Mouse (Mus musculus): ENCODE results near the gene Lima1.

DNA sequence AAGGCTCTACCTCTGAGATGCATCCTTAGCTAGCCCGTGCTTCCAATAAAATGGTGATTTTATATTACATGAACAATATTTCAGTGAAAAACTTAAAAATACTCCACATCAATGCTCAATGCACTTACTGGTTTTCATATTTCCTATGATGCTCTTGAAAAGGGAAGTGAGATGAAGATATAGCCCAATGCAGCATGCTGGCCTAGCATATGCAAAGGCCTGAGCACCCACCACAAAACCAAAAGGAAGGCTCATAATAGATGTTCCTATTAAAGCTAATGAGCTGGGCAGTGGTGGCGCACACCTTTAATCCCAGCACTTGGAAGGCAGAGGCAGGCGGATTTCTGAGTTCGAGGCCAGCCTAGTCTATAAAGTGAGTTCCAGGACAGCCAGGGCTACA, 69.6 kb downstream of the Lima1 start:
- TF ChIP-seq CTCF (IDR thresholded peaks at IDR 0.05; ENCODE audit: borderline replicate concordance, extremely low read depth, insufficient read depth, insufficient read length) = no peak
- no peak for TF ChIP-seq POLR2A (IDR thresholded peaks at IDR 0.05; ENCODE audit: borderline replicate concordance, extremely low read depth, insufficient read depth, insufficient read length, poor library complexity, severe bottlenecking)

Data from brain, embryonic 14.5 days (tissue).